Mouse (Mus musculus) G1E (cell line): ENCODE measurements around the gene Dmd.

Source experiments
- CTCF ChIP-seq: IDR thresholded peaks from 2 replicates; pipeline ENCODE4 v1.5.1; 2012; ENCODE audit warnings: low read depth, low read length, inconsistent platforms, mixed read lengths
- GATA1 ChIP-seq: IDR thresholded peaks from 2 replicates; pipeline ENCODE4 v1.6.1; 2012; ENCODE audit warnings: borderline replicate concordance, low read length, inconsistent platforms, mixed read lengths
- GATA2 ChIP-seq: IDR thresholded peaks from 2 replicates; pipeline ENCODE4 v1.6.1; 2012; ENCODE audit warnings: low read depth, low read length, inconsistent platforms, borderline replicate concordance
- POLR2AphosphoS5 ChIP-seq: IDR thresholded peaks from 2 replicates; pipeline ENCODE4 v1.6.1; 2012; ENCODE audit warnings: low read depth, low read length, inconsistent platforms; ENCODE audit not compliant: insufficient replicate concordance
- TAL1 ChIP-seq: conservative IDR thresholded peaks from 2 replicates; pipeline ENCODE4 v1.6.1; 2012; ENCODE audit warnings: low read depth, low read length, inconsistent platforms, mixed read lengths

GRCm38 (mm10) chrX:84443985-84444384 lies 1495.3 kb downstream of the Dmd start:
- no peak for TF ChIP-seq TAL1
- no peak for TF ChIP-seq CTCF
- no peak for TF ChIP-seq POLR2AphosphoS5
- TF ChIP-seq GATA1, result no peak
- TF ChIP-seq GATA2, result no peak
